Mouse (Mus musculus): ENCODE results near the gene Prx. TPM values are rescaled to one million over a fixed set of nuclear protein-coding genes. Genes with fewer than 3 reads are reported as not detected.

The Prx gene
- under 1 TPM; 0.47 to 0.50 TPM for total RNA-seq (2021)
- long read RNA-seq, experiment 1 = 0 reads
- long read RNA-seq, experiment 2 = 0 reads

DNA sequence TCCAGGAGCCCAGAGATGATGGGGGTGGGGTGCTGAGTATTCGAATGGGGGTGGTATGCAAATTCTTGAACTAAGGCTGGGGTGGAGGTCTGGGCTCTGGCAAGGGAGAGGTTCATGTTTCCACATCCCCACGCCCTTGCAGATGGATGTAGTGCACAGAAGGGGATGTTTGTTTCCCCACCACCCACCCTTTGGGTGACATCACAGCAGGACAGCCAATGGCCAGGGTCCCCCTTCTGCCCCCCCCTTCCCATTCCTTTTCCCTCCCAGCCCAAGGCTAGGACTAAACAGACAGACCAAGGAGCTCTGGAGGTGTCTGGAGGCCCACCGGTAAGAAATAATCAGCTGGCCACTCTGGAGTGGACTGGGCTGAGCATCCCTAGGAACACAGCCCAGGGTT is at the start of gene Prx:
TSS of gene Prx (plus strand) at position 289 of the 400 bp plus-strand sequence.
- TF ChIP-seq CTCF (IDR thresholded peaks at IDR 0.05) = no peak
- no peak for DNase-seq (ENCODE audit: extremely low spot score in 1 of 2, low spot score in 2 of 2)
- Histone ChIP-seq H3K4me3 (no peak within 1 kb of the TSS), H3K27ac (no peak within 1 kb of the TSS)
- intact Hi-C loops (cut with DNase I) = no loop called here

DNA sequence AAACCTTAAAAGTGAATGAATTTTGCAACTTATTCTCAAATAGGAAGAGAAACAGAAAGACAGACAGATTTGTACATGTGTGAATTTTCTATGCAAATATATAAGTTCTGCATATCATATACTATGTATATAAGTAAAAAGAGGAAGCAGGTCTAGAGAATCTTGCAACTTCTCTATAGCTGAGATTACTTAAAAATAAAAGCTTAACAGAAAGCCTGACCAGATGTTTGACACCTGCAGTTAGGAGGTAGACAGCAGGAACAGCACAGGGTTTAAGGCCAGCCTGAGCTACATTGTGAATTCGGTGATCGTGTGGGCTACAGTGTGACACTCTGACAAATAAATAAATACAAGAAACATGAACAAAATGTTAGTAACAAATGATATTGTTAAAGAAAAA is 47.8 kb upstream of the Prx start:
- Histone ChIP-seq H3K27ac (no peak overlapping the region), H3K4me3 (no peak overlapping the region)
- DNase-seq (ENCODE audit: extremely low spot score in 1 of 2, low spot score in 2 of 2) = no peak
- no peak for TF ChIP-seq CTCF (IDR thresholded peaks at IDR 0.05)
- intact Hi-C loops (cut with DNase I) = no loop called here

DNA sequence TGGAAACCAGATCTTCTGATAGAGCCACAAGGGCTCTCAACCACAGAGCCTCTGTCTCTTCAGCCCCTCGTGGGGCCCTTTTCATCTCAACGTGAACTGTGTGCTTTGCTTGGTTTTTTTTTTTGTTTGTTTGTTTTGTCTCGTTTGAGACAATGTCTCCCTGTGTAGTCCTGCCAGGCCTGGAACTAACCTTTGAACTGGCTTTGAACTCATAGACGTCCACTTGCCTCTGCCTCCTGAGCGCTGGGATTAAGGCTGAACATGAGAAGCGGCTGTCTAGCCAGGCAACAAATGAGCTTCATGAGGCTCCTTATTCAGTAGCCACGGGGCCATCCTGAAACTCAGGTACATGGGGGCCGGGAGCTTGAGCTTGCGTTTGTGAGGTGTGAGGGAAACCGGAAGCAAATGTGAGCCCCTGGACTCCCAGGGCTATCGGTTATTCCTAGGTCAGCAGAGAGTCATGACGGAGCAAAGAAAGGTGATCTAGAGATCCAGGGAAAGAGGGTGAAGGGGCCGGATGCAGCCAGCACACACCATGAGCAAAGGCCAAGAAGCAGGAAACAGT is 46.8 kb upstream of the Prx start:
- Histone ChIP-seq H3K27ac (no peak overlapping the region), H3K4me3 (no peak overlapping the region)
- intact Hi-C loops (cut with DNase I) = no loop called here
- TF ChIP-seq CTCF (IDR thresholded peaks at IDR 0.05) = no peak
- DNase-seq (ENCODE audit: extremely low spot score in 1 of 2, low spot score in 2 of 2) = no peak

GRCm38 (mm10) chr7:27454461-27455121 is 44.5 kb upstream of the Prx start:
- intact Hi-C loops (cut with DNase I) = no loop called here
- no peak overlapping the region for H3K4me3 ChIP-seq
- DNase-seq (ENCODE audit: extremely low spot score in 1 of 2, low spot score in 2 of 2) = no peak

DNA sequence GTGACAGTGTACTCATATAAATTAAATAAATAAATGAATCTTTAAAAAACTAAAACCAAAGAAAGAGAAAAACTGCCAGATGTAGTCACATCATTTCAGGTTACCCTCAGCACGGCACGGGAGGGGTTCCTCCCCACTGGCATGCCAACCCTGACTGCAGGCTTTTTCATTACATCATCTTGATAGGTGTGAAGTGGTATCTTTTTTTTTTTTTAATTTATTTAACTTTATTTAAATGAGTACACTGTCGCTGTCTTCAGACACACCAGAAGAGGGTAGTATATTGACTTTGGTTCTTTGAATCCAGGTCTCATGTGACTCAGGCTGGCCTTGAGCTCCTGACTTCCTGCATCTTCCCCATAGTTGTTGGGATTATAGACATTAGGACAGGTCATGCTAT is 43.9 kb upstream of the Prx start:
- intact Hi-C loops (cut with DNase I) = no loop called here
- no peak for TF ChIP-seq CTCF (IDR thresholded peaks at IDR 0.05)
- Histone ChIP-seq H3K4me3 (no peak overlapping the region), H3K27ac (no peak overlapping the region)
- no peak for DNase-seq (ENCODE audit: extremely low spot score in 1 of 2, low spot score in 2 of 2)

More at GRCm38 (mm10) chr7:27454461-27455121, 44.5 kb upstream of the Prx start:
- no peak overlapping the region for H3K27ac ChIP-seq
- TF ChIP-seq CTCF (IDR thresholded peaks at IDR 0.05) = no peak

- no peak for TF ChIP-seq CTCF (IDR thresholded peaks at IDR 0.05)
- no peak for DNase-seq (ENCODE audit: extremely low spot score in 1 of 2, low spot score in 2 of 2)
- no peak overlapping the region for H3K4me3 ChIP-seq
- H3K27ac ChIP-seq = no peak overlapping the region
- intact Hi-C loops (cut with DNase I) = no loop called here
Measured at GRCm38 (mm10) chr7:27458614-27459013, 40.5 kb upstream of the Prx start.

- Histone ChIP-seq H3K27ac (no peak overlapping the region), H3K4me3 (no peak overlapping the region)
- DNase-seq (ENCODE audit: extremely low spot score in 1 of 2, low spot score in 2 of 2) = no peak
- no peak for TF ChIP-seq CTCF (IDR thresholded peaks at IDR 0.05)
- intact Hi-C loops (cut with DNase I) = no loop called here
Measured at GRCm38 (mm10) chr7:27459640-27460039, 39.5 kb upstream of the Prx start.

GRCm38 (mm10) chr7:27460477-27460876 is 38.6 kb upstream of the Prx start:
- Histone ChIP-seq H3K4me3 (no peak overlapping the region), H3K27ac (no peak overlapping the region)
- intact Hi-C loops (cut with DNase I) = no loop called here
- no peak for DNase-seq (ENCODE audit: extremely low spot score in 1 of 2, low spot score in 2 of 2)
- TF ChIP-seq CTCF (IDR thresholded peaks at IDR 0.05) = no peak

- DNase-seq (ENCODE audit: extremely low spot score in 1 of 2, low spot score in 2 of 2) = no peak
- no peak overlapping the region for H3K4me3 ChIP-seq
- intact Hi-C loops (cut with DNase I) = no loop called here
- H3K27ac ChIP-seq = no peak overlapping the region
- no peak for TF ChIP-seq CTCF (IDR thresholded peaks at IDR 0.05)
Measured at GRCm38 (mm10) chr7:27467648-27468047, 31.5 kb upstream of the Prx start.

DNA sequence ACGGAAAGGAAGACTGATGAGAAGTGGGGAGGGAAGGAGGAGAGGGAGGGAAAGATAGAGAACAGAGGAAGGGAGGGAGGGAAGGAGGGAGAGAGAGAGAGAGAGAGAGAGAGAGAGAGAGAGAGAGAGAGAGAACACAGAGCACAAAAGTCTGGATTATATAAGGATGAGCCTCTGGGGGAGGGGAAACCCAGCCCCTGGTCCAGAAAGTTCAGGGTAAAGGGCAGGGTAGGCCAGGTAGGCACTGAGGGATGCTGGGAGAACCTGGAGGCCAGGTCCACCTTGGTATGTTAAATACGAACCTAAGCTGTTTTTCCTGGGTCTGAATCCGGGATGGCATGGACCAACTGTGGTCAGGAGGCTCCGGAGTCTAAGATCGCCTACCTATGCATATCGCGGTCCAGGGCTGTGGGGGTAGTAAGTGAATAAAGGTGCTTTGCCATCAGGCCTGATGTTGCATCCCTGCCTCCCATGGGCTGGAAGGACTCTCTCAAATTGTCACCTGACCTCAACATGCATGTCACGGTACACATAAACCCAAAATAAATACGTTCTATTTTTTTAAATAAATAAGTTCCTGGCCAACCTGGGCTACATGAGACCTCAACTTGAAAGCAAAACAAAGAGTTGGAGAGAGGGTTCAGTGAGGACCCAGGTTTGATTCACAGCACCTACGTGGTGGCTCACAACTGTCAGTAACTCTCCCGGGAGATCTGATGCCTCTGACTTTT is 27.6 kb upstream of the Prx start:
- Histone ChIP-seq H3K27ac (no peak overlapping the region), H3K4me3 (no peak overlapping the region)
- intact Hi-C loops (cut with DNase I) = no loop called here
- no peak for DNase-seq (ENCODE audit: extremely low spot score in 1 of 2, low spot score in 2 of 2)
- TF ChIP-seq CTCF (IDR thresholded peaks at IDR 0.05) = no peak

- DNase-seq (ENCODE audit: extremely low spot score in 1 of 2, low spot score in 2 of 2) = no peak
- peak overlapping the region; percentile 60 for H3K4me3 ChIP-seq
- intact Hi-C loops (cut with DNase I) = no loop called here
- peak overlapping the region; percentile 78; the same call in 1 of the 2 replicates for H3K27ac ChIP-seq
- TF ChIP-seq CTCF (IDR thresholded peaks at IDR 0.05) = no peak
Measured at GRCm38 (mm10) chr7:27472596-27472995, 26.5 kb upstream of the Prx start.

DNA sequence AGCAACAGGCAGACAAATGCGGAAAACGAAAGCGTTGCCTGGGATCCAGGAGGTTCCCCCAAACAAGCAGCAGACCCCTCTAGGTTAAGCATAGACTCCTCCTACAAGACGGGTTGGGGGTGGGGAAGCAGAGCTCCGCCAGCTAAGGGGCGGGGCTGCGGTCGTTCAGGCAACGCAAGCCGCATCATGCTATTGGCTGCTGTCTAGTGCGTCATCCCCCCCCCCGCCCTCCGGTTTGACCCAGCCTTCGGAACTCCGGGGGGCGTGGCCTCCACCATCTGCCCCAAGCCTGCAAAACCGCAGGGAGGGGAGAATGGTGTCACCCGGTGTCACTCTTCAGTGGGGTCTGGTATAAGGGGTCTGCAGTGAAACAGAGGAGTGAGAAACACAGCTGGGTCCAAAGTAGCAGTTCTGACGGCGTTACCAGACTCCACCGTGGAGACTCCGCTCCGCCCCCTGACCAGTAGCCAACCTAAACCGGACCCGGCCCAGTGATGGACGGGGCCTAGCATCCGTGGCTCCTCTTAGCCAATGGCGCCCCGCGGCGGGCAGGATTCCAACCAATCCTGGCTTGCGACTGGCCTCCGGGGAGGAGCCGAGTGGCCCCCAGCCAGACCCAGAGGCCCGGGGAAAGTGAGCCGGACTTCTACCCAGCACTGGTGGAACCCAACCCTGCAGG is 25.8 kb upstream of the Prx start, which contains the start of gene Sertad3:
TSS of gene Sertad3 (plus strand) at position 613 of the 679 bp plus-strand sequence.
- peak within 1 kb of the TSS; percentile 78 for H3K27ac ChIP-seq
- no peak for TF ChIP-seq CTCF (IDR thresholded peaks at IDR 0.05)
- intact Hi-C loops (cut with DNase I) = loop anchor here (1.0 kb wide), 2 partner anchors 17 to 26 kb away; partner anchors contain the start of genes Blvrb and Sptbn4
- H3K4me3 ChIP-seq = peak within 1 kb of the TSS; percentile 60
- DNase-seq (ENCODE audit: extremely low spot score in 1 of 2, low spot score in 2 of 2) = peak; percentile 96 to 98

Data from left cerebral cortex, adult 2 months (tissue).